Mouse (Mus musculus): ENCODE data around the gene Gm21974. TPM values are rescaled to one million over a fixed set of nuclear protein-coding genes. Genes with fewer than 3 reads are reported as not detected.

Gm21974 gene
- polyA plus RNA-seq, 1 experiment from 2014 or later: not detected

- WGBS: 92% methylated on average over 12 of the region's 12 CpGs
- TF ChIP-seq CTCF (IDR thresholded peaks at IDR 0.05) (peak; percentile 4; the same call in 1 of the 2 replicates), EP300 (IDR thresholded peaks at IDR 0.05) (no peak)
- DNase-seq (ENCODE audit: low spot score) (no peak), ATAC-seq (no peak)
- H3K4me3 ChIP-seq (ENCODE audit: low read depth, low read length): no peak overlapping the region
- no peaks in the 10 kb centered on the region for H3K4me1 ChIP-seq (ENCODE audit: insufficient read depth, low read depth, low read length)
- H3K4me2 ChIP-seq (replicated peaks; ENCODE audit: low read depth, low read length): no peak overlapping the region
- no peaks in the 10 kb centered on the region for H3K9me3 ChIP-seq (ENCODE audit: low read length)
- no peaks in the 10 kb centered on the region for H3K36me3 ChIP-seq (ENCODE audit: insufficient read depth, low read length)
- no peak overlapping the region for H3K27ac ChIP-seq (ENCODE audit: low read length)
- H3K27me3 ChIP-seq (replicated peaks; ENCODE audit: insufficient read depth, low read length): no peaks in the 10 kb centered on the region
- H3K9ac ChIP-seq (replicated peaks; ENCODE audit: low read depth): no peak overlapping the region
Measured at GRCm38 (mm10) chr7:127866434-127866833, 28.8 kb downstream of the Gm21974 start.

GRCm38 (mm10) chr7:127858258-127858657, 37.0 kb downstream of the Gm21974 start:
- WGBS: 84% methylated on average over 6 of the region's 6 CpGs
- Histone ChIP-seq H3K9me3 (ENCODE audit: low read length) (no peaks in the 10 kb centered on the region), H3K36me3 (ENCODE audit: insufficient read depth, low read length) (no peaks in the 10 kb centered on the region), H3K4me2 (replicated peaks; ENCODE audit: low read depth, low read length) (no peak overlapping the region), H3K27me3 (replicated peaks; ENCODE audit: insufficient read depth, low read length) (no peaks in the 10 kb centered on the region), H3K9ac (replicated peaks; ENCODE audit: low read depth) (no peak overlapping the region), H3K27ac (ENCODE audit: low read length) (no peak overlapping the region), H3K4me1 (ENCODE audit: insufficient read depth, low read depth, low read length) (no peaks in the 10 kb centered on the region), H3K4me3 (ENCODE audit: low read depth, low read length) (no peak overlapping the region)
- no peak for DNase-seq (ENCODE audit: low spot score)
- no peak for ATAC-seq
- TF ChIP-seq EP300 (IDR thresholded peaks at IDR 0.05) (no peak), CTCF (IDR thresholded peaks at IDR 0.05) (no peak)

GRCm38 (mm10) chr7:127850906-127851305, 44.3 kb downstream of the Gm21974 start:
- peak; percentile 59 for ATAC-seq
- peak; percentile 8 for DNase-seq (ENCODE audit: low spot score)
- no peak overlapping the region for H3K4me3 ChIP-seq (ENCODE audit: low read depth, low read length)
- no peak overlapping the region for H3K4me2 ChIP-seq (replicated peaks; ENCODE audit: low read depth, low read length)
- WGBS: 52% methylated on average over 5 of the region's 5 CpGs
- H3K4me1 ChIP-seq (ENCODE audit: insufficient read depth, low read depth, low read length): no peaks in the 10 kb centered on the region
- H3K27ac ChIP-seq (ENCODE audit: low read length): no peak overlapping the region
- no peaks in the 10 kb centered on the region for H3K9me3 ChIP-seq (ENCODE audit: low read length)
- H3K9ac ChIP-seq (replicated peaks; ENCODE audit: low read depth): no peak overlapping the region
- peaks cover 5% of the 10 kb centered on the region; the same call in 1 of the 2 replicates for H3K36me3 ChIP-seq (ENCODE audit: insufficient read depth, low read length)
- H3K27me3 ChIP-seq (replicated peaks; ENCODE audit: insufficient read depth, low read length): no peaks in the 10 kb centered on the region
- TF ChIP-seq EP300 (IDR thresholded peaks at IDR 0.05) (no peak), CTCF (IDR thresholded peaks at IDR 0.05) (no peak)

- Histone ChIP-seq H3K27ac (ENCODE audit: low read length) (no peak overlapping the region), H3K36me3 (ENCODE audit: insufficient read depth, low read length) (peaks cover 5% of the 10 kb centered on the region; the same call in 1 of the 2 replicates), H3K9ac (replicated peaks; ENCODE audit: low read depth) (no peak overlapping the region), H3K4me1 (ENCODE audit: insufficient read depth, low read depth, low read length) (no peaks in the 10 kb centered on the region), H3K27me3 (replicated peaks; ENCODE audit: insufficient read depth, low read length) (no peaks in the 10 kb centered on the region), H3K9me3 (ENCODE audit: low read length) (no peaks in the 10 kb centered on the region), H3K4me3 (ENCODE audit: low read depth, low read length) (no peak overlapping the region), H3K4me2 (replicated peaks; ENCODE audit: low read depth, low read length) (no peak overlapping the region)
- ATAC-seq (no peak), DNase-seq (ENCODE audit: low spot score) (peak; percentile 20)
- WGBS: 60% methylated on average over 6 of the region's 6 CpGs
- TF ChIP-seq CTCF (IDR thresholded peaks at IDR 0.05) (no peak), EP300 (IDR thresholded peaks at IDR 0.05) (no peak)
Measured at GRCm38 (mm10) chr7:127849973-127850875, 45.0 kb downstream of the Gm21974 start.

- ATAC-seq (peak; percentile 57), DNase-seq (ENCODE audit: low spot score) (peak; percentile 93)
- no peaks in the 10 kb centered on the region for H3K27me3 ChIP-seq (replicated peaks; ENCODE audit: insufficient read depth, low read length)
- H3K27ac ChIP-seq (ENCODE audit: low read length): peak overlapping the region; percentile 92
- peak overlapping the region; percentile 72 for H3K9ac ChIP-seq (replicated peaks; ENCODE audit: low read depth)
- no peaks in the 10 kb centered on the region for H3K9me3 ChIP-seq (ENCODE audit: low read length)
- under 1% methylated on average over 40 of the region's 40 CpGs for WGBS
- no peak for TF ChIP-seq EP300 (IDR thresholded peaks at IDR 0.05)
- no peak for TF ChIP-seq CTCF (IDR thresholded peaks at IDR 0.05)
- peaks cover 9% of the 10 kb centered on the region; the same call in 1 of the 2 replicates for H3K36me3 ChIP-seq (ENCODE audit: insufficient read depth, low read length)
- H3K4me2 ChIP-seq (replicated peaks; ENCODE audit: low read depth, low read length): peak overlapping the region; percentile 89
- H3K4me3 ChIP-seq (ENCODE audit: low read depth, low read length): peak overlapping the region; percentile 89
- no peaks in the 10 kb centered on the region; the same call in 1 of the 2 replicates for H3K4me1 ChIP-seq (ENCODE audit: insufficient read depth, low read depth, low read length)
Measured at GRCm38 (mm10) chr7:127842001-127842718, 53.1 kb downstream of the Gm21974 start.
